Mouse (Mus musculus): Measurements from ENCODE around the gene Gm20479. TPM values are rescaled to one million over a fixed set of nuclear protein-coding genes. Genes with fewer than 3 reads are reported as not detected.

Gm20479 gene
- total RNA-seq, 2 experiments from 2014 or later = 0.76 TPM; not detected in 1

DNA sequence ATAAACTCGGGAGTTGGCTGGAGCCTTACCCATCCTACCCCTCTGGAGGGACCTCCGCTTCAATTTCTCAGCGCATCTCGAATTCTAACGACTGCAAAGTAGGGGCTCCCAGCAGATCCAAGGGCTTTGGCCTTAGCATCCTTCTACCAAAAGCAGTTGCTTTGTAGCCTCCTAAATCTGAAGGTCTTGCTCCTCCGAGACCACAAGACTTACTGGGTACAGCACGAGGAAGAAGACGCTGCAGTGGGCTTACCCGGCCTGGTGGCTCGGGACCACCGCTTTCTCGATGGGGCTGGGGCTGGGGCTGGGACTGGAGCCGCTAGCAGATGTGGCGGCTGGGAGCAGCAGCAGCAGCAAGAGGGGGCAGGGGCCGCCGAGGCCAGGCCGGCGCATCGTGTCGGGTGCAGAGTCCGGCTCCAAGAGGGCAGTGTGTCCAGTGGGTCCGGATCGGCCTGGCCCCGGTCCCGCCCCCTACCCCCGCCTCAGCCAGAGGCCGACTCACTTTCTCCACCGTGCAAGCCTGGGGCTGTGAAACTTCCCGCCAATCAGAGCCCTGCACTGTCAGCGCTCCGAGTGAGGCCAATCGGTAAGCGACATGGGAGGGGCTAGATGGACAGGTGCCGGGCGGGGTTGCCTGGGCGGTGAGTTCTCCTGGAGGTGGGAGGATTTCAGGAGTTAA lies 19.9 kb downstream of the Gm20479 start, which contains the start of gene Ltbp4:
Gene Ltbp4, minus strand, starts transcription at position 518 of the 679 bp plus-strand sequence.
- peak in 1 of 2 experiments; percentile 24 for DNase-seq
- intact Hi-C loops (cut with DNase I) = loop anchor here (2.0 to 5.0 kb wide), 4 partner anchors 109 to 350 kb away; partner anchors contain the start of genes Blvrb, Sptbn4 and Zfp607b

DNA sequence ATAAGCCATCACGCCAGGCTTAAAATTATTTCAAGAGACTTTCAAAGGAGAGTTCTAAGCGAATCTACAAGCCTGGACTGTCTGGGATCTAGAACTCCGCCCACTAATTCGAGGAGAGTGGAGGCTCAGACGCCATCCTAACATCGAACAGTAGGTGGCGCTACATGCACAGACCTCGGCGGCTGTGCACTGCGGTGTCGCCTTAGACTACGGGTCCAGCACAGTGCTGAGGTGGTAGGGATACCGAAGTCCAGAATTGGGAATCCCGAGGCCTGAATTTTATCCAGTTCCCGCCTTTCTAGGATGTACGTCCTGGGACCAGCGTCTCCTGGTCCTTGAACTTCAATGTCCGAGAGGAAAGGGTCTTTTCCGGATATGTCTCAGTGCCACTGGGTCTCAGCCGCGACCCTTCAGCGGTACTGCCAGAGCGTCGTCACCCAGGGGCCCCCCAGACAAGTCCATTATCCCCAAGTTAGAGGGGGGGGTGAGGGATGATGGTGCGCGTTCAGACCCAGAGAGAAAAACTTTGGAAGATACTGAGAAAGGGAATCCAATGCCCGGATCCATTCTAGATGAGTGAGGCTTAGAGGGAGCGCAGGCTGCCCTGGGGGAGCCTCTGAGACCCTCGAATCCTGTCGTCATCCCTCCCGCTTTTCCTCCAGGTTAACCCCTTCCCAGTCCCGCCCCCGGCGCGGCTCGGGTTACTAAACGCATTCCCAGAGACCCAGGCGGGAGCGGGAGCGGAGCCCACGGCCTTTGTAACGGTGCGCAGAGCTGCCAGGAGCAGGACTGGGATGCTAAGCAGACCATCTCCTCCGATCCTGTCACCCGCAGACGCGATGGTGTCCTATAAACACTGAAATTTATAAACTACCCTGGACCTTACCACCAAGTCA lies 21.0 kb downstream of the Gm20479 start:
- intact Hi-C loops (cut with DNase I) = loop anchor here (1.0 to 5.0 kb wide), 5 partner anchors 48 to 351 kb away; partner anchors contain the start of genes Blvrb, Sptbn4 and Zfp607b

DNA sequence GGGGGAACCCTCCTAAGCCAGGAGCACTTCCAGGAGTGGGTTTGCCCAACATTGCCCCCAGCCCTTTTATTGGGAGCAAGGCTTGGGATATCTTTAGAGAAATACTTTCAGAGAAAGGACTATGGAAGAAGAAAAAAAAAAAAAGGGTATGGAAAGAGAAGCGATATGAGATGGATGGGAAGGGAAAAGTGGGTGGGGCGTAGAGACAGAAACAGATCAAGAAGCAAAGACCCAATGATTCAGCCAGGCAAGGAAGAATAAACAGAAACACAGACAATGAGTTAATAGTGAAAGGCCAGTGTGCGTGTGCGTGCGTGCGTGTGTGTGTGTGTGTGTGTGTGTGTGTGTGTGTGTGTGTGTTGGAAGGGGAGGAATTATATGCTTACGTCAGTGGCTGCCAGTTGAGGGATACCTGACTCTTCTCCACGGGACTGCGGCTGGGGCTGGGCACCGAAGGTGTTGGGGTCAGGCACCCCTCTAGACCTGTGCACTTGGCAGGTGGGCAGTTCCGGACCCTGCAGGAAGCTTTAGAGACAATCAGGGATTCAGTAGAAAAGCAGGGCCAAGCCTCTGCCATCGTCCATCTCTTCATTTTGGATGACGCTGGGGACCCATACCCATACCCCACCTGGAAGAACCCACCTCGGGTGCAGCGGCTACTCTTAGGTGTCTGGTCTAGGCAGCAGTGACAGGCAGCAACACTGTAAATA lies 22.1 kb downstream of the Gm20479 start:
- no peak for DNase-seq
- intact Hi-C loops (cut with DNase I) = loop anchor here (5.0 kb wide), 2 partner anchors 172 to 352 kb away; partner anchors contain the start of gene Zfp607b

More for the DNA sequence above, 21.0 kb downstream of the Gm20479 start:
- DNase-seq = peak; percentile 93 to 97

DNA sequence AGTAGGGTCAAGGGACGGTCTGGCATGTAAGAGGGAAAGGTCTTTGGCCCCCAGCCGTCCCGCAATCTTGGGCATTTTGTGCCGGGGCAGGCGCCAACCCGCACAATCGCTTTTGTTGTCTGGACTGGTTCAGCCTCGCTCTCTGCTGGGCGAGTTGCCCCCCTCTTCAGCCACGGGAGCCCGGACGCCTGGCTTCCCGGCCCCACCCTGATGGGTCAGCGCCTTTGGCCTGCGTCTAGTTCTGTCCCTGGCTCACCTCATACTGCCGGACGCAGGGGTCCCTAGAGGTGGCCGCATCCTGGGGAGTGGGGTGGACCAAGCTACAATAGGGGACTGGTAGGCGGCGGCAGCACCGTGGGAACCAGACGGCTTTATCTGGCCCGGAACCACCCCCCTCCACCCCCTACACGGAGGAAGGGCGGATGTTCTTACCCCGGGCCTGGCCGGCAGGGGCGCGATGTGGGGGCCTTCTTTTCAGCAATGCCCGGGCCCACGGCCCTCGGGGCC lies 22.8 kb downstream of the Gm20479 start:
- intact Hi-C loops (cut with DNase I) = loop anchor here (5.0 kb wide), 1 partner anchor 42 kb away; no protein-coding TSS in a partner anchor
- peak; percentile 79 to 81 for DNase-seq

DNA sequence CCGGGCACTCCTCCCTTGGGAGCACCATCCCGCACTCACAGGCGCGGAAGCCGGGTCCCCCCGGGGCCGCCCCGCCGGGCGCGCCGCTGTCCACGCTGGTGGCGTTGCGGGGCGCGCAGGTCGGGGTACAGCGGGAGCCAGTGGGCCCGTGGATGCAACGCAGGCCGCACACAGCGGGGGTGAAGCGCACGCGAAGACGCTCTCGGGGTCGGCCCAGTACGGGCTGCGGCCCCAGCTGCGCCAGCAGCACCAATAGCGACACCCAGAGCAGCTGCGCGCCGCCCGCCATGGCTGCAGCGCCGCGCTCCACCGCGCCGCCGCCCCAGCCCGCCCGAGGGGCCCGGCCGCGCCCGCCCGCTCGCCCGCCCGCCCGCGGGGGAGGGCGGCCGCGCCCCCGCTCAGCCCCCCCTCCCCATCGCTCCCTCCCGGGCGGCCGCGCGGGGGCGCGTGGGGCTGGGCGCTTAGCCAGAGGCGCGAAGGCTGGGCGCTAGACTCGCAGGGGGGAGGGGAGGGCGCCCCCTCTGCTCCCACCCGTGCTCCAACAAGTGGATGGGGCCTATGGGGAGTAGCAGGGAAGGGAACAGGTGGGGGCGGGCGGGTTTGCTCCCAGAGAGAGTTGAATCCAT lies 23.8 kb downstream of the Gm20479 start:
- peak; percentile 78 to 79 for DNase-seq
- intact Hi-C loops (cut with DNase I) = loop anchor here (5.0 kb wide), 1 partner anchor 41 kb away; no protein-coding TSS in a partner anchor

DNA sequence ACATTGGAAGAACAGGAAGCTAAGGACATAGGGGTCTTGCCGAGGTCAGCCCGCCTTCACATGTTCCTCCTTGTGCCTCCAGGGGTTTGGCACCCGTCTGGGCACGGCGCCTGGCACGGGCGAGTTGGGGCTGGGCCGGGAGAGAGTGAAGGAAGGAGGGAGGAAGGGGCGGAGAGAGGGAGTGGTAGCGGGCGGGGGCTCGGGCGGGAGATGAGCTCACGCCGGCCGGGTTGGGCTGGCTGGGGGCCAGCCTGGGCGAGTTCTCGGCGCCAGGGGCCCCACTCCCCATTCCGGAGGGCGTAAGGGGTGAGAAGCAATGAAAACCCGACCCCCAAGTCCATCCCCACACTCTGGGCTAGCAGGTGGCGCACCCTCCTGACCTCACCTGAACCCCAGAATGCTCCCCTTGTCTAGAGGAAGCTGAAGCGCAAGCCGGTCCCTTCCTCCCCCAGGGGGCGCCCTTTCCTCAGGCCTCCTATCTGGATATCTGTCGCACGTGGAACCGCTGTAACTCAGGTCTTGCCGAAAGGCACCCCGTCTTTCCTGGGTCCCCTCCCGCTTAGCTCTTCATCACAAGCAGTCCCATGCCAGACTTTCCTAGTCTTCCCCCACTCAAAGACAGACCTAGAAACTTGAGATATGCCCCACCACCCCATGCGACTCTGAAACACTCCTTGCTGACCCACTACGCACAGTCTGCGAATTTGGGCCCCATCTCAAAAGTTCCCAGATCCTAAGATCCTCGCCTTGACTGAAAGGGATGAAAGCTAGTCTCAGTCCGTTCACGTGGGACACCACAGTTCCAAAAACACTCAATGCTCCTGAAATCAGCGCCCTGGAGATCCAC lies 24.6 kb downstream of the Gm20479 start:
- peak; percentile 93 to 95 for DNase-seq
- intact Hi-C loops (cut with DNase I) = loop anchor here (5.0 kb wide), 1 partner anchor 40 kb away; no protein-coding TSS in a partner anchor

DNA sequence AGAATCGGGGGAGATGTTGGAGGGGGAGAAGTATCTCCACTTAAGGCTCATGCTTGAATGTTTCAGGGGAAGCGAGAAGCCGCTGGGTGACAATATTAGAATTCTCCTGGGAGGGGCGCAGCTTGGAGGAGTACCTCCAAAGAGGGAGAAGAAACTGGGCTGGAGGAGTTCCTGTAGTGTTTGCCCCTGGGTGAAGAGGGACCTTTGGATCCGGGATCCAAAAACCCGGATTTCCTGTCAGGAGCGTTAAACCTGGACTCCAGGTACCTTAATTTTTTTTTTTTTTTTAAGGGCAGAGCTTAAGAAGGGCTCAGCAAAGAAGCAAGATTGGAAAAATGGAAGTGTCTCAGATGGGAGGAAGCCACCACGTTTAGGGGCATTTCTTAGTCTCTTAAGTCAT lies 25.4 kb downstream of the Gm20479 start:
- DNase-seq = no peak
- intact Hi-C loops (cut with DNase I) = loop anchor here (5.0 kb wide), 1 partner anchor 40 kb away; no protein-coding TSS in a partner anchor

DNA sequence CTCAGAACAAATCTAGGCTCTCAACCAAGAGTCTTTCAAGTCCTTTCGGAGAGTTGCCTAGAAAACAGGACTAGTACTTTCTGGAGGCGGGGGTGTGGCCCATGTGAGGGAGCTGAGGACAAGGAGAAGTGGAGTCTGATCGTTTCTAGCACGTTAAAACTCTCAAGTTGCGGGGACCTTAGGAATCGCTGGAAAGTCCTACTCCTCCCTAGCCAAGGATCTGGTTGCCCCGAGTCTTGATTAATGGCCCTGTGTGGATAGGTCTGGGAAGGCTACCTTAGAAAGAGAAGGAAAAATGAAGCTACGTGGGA lies 25.7 kb downstream of the Gm20479 start:
- intact Hi-C loops (cut with DNase I) = loop anchor here (5.0 kb wide), 1 partner anchor 39 kb away; no protein-coding TSS in a partner anchor

DNA sequence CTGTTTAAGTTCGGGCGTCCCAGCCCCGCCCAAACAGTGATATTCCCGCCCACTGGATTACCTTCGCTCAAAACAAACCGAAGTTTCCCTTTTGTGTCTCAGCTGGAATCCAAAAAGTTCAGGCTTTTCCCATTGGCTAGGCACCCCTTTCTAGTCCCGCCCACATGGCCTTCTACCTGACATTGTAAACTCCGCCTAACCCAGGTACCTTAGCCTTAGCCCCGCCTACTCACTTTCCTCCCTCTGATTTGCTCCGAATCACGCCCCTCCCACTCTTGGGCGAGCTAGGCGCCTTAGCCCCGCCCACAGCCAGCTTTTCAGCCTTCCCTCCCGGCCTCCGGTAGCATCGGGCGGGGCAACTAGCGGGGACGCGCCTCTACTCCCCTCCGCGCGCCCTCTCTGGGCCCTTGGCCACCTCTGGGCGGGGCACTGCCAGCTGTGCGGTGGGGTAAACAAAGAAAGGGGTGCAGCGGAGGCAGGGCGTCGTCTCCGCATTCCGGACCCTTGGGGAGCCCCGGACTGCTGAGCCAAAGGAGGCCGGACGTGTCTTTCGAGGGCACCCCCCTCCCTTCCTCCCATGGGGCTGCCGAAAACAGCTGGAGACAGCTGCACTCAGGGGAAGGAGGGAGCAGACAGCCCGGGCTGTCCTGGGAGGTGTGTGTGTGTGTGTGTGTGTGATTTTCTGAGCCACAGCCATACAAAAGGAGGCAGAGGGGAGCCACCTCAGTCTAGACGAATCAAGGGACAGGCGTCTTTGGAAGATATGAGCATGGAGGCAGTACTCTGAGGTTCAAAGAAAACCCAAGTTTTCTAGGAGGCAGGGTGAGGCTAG lies 26.3 kb downstream of the Gm20479 start:
- peak; percentile 95 for DNase-seq
- intact Hi-C loops (cut with DNase I) = loop anchor here (5.0 kb wide), 1 partner anchor 39 kb away; no protein-coding TSS in a partner anchor

More for the DNA sequence above, 25.7 kb downstream of the Gm20479 start:
- peak in 1 of 2 experiments; percentile 66 for DNase-seq

DNA sequence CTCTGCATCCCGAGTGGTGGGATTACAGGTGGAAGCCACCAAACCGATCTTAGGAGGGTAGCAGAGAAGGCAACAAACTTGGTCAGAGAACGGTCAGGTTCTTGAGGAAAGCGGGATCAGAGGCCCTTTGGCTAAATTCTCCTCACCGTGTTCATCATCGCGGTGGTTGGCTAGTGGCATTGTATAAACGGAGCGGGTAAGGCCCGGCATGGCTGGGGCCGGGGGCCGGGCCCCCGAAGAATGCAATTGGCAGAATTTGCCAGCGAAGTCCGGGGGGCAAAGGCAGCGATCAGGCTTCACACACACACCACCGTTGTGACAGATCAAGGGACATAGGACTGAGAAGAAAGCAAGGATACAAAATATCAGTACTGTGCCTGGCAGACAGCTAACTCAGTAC lies 27.2 kb downstream of the Gm20479 start:
- DNase-seq = no peak
- intact Hi-C loops (cut with DNase I) = loop anchor here (2.0 to 5.0 kb wide), 2 partner anchors 19 to 38 kb away; no protein-coding TSS in a partner anchor

DNA sequence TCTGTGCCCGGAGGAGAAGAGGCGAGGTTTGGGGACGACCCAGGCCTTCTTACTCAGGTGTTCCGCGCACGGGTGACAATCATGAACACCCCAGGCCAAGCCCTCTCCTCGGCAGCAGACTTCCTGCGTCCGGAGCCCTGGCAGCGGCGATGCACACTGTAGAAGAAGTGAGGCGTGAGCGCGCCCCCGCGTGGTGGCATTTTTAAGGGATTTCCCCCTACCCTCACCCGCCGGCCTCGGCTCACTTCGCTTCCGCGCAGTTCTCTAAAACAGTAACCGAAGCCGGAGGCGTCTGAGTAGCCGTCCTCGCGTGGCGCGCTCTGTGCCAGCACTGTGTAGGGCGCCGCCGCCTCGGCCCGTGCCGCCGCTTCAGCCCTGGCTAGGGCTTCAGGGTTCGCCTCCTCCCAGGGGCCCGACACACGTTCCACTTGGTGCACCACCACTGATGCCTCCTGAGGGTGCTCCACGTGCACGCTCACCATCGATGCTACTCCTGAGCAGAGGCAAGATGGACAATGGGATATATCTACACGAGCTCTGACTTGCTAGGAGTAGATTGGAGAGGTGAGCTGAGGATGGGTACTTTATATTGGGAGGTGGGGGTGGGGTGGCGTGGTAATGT lies 27.8 kb downstream of the Gm20479 start:
- DNase-seq = peak; percentile 88 to 91
- intact Hi-C loops (cut with DNase I) = loop anchor here (2.0 kb wide), 1 partner anchor 19 kb away; no protein-coding TSS in a partner anchor

DNA sequence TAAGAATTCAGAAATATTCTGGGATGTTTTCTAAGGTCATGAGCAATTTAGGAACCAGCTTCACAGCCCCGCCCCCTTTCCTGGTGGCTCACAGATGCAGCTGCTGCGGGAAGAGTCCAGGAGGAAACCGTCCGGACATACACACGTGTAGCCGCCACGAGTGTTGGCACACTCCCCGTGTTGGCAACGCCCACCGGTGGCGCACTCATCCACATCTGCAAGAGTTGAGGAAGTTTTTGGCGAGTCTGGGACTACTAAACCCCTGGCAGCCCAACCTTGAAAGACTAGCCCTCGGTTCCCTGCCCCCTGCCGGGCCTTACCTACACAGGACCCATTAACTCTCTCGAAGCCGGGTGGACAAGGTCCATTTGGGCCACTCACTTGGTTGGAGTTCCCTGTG lies 28.6 kb downstream of the Gm20479 start:
- DNase-seq = peak in 1 of 2 experiments; percentile 55
- intact Hi-C loops (cut with DNase I) = loop anchor here (2.0 kb wide), 1 partner anchor 18 kb away; no protein-coding TSS in a partner anchor

DNA sequence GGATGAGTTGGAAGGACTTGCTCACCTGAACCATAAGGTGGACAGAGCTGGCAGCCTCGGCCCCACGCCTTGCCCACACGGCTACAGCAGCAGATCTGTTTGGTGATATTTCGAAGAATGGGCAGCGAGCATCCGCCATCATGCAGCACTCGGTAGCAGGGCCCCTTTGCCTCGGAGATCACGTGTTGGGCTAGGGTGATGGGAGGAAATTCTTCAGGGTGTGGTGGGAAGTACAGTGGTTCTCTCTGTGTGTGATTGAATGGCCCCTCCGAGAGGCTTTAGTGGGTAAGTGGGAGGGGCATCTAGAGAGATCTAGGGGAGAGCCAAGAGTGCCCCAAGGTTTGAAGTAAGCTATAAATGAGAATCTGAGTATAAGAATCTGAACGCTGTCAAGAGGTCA lies 29.1 kb downstream of the Gm20479 start:
- intact Hi-C loops (cut with DNase I) = loop anchor here (2.0 kb wide), 1 partner anchor 17 kb away; no protein-coding TSS in a partner anchor

DNA sequence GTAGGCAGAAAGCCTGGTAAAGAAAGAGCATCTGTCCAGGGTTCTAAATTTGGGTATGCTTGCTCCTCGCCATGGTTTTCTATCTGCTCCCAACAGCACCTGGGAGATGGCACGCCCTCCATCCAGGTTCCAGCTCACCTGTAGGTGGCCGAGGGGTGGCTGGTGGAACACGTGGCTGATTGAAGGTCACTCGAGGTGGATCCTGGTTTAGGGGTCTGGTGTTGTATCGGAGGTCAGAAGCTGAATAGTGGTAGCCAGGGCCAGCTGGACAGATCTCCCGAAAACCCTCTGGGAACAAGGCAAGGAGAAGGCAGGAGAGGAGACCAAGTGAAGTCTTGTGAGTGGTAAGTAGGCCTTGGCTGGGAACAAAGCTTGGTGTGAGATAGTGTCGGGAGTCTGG lies 29.7 kb downstream of the Gm20479 start:
- intact Hi-C loops (cut with DNase I) = no loop called here
- no peak for DNase-seq

More for the DNA sequence above, 29.1 kb downstream of the Gm20479 start:
- no peak for DNase-seq

DNA sequence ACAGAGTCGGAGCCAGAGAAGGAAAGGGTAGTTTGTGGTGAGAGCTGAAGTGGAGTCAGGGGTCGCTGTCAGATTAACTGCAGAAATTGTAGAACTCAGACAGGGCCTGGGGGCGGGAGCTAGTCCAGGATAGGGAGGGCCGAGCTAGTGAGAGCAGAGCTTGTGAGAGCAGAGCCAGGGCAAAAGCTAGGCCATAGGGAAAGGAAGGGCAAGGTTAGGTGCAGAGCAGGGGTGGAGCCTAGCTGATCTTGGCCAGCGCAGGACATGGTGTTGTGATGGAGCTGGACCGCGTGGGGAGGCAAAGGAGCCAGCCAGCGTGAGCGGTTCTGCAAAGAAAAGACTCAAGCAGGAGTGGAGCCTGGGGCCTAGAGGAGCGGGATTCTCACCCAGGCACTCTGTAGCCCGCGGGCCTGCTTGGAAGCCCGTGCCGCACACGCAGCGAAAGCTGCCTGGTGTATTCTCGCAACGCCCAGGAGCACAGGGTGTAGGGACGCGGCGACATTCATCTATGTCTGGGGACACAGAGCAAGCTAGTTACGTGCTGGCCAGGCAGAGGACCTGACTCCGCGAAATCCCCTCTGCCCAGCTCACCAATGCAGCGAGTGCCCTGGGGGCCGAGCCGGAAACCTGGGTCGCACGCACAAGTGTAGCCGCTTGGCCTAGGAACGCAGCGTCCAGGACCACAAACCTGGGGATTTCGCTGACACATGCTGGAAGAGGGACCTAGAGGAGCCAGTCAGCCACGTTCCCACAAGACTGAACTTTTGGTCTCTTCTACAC lies 30.9 kb downstream of the Gm20479 start:
- peak in 1 of 2 experiments; percentile 51 for DNase-seq
- intact Hi-C loops (cut with DNase I) = no loop called here

DNA sequence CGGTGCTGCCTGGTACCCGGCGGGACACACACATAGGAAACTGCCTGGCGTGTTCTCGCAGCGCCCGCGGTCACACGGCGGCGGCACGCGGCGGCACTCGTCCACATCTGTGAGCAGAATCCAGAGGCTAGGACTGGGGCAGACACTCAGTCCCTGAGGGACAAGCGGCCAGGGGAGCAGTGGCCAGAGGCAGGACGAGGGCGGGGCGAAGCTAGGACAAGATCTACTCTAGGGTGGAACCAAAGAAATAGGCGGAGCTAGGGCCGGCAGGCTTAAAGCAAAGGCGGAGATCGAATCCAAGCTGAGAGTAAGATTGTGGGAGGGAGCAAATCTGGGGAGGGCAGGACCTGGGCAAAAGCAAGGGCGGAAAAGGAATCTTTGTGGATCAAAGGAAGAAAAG lies 31.5 kb downstream of the Gm20479 start:
- intact Hi-C loops (cut with DNase I) = no loop called here
- DNase-seq = peak; percentile 80 to 82

All from heart, postnatal 14 days (tissue).